Mouse (Mus musculus): ENCODE data around the gene Insm2. TPM values are rescaled to one million over a fixed set of nuclear protein-coding genes. Genes with fewer than 3 reads are reported as not detected.

Gene Insm2
- polyA plus RNA-seq, 1 experiment from 2014 or later = 0.06 TPM

GRCm38 (mm10) chr12:55622615-55623245 lies 23.5 kb downstream of the Insm2 start:
- no peaks in the 10 kb centered on the region for H3K27me3 ChIP-seq (ENCODE audit: insufficient read depth, poor library complexity, severe bottlenecking)
- H3K4me3 ChIP-seq = no peak overlapping the region
- no peak for DNase-seq (ENCODE audit: low spot score)
- 52% methylated on average over 3 of the region's 3 CpGs for WGBS
- H3K9me3 ChIP-seq = no peaks in the 10 kb centered on the region
- no peaks in the 10 kb centered on the region for H3K4me1 ChIP-seq
- no peak overlapping the region for H3K27ac ChIP-seq
- no peaks in the 10 kb centered on the region for H3K36me3 ChIP-seq

GRCm38 (mm10) chr12:55623254-55623653 lies 24.0 kb downstream of the Insm2 start:
- Histone ChIP-seq H3K9me3 (no peaks in the 10 kb centered on the region), H3K27me3 (ENCODE audit: insufficient read depth, poor library complexity, severe bottlenecking) (no peaks in the 10 kb centered on the region)

DNA sequence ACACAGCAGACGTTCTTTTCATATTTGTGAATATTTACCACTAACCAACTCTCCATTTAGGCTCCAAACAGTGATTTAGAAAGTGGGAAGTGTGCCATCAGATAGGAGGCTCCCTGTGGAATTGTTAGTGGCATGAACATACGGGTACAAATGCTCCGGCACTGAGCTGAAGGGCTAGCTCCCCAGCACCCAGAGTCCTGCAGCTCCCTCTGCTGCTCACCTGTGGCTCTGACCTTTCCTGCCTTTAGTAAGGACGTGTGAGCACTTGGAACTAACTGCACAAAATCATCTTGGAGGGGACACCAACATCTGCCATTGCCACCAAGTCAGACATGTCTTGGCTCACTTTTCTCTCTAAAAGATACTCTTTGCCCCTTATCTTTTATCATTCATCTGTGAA lies 27.5 kb downstream of the Insm2 start:
- DNase-seq (ENCODE audit: low spot score) = no peak
- WGBS = 23% methylated on average over 4 of the region's 4 CpGs

More at GRCm38 (mm10) chr12:55623254-55623653, 24.0 kb downstream of the Insm2 start:
- no peaks in the 10 kb centered on the region for H3K36me3 ChIP-seq
- H3K4me1 ChIP-seq = no peaks in the 10 kb centered on the region
- H3K27ac ChIP-seq = no peak overlapping the region
- DNase-seq (ENCODE audit: low spot score) = no peak
- no peak overlapping the region for H3K4me3 ChIP-seq
- WGBS = 76% methylated on average over 5 of the region's 5 CpGs

DNA sequence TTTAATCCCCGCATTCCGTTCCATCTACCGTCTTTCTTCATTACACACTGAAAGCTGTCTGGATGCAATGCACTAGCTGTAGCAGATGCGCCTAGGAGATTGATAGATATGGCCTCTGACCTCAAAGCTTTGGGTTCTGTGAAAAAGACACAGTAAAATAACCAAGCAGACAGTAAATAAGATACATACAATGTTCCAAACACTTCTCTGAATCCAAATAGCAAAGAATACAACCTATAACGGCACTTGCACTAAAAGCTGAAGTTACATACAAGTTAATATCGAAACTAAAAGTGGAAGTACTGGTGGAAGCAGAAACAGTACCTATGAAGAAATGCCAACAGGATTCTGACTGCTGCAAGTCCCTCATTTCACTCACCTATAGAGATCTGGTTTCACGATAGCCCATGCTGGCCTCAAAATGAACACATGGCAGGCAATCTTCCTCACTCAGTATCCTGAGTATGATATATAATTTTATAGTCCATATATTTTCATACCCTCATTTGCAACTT lies 48.8 kb downstream of the Insm2 start:
- H3K27me3 ChIP-seq (ENCODE audit: insufficient read depth, poor library complexity, severe bottlenecking) = no peaks in the 10 kb centered on the region
- 93% methylated on average over 7 of the region's 7 CpGs for WGBS
- H3K36me3 ChIP-seq = no peaks in the 10 kb centered on the region
- H3K4me3 ChIP-seq = no peak overlapping the region
- no peaks in the 10 kb centered on the region for H3K9me3 ChIP-seq
- no peak overlapping the region for H3K27ac ChIP-seq
- no peaks in the 10 kb centered on the region for H3K4me1 ChIP-seq
- DNase-seq (ENCODE audit: low spot score) = no peak

More for the DNA sequence above, 27.5 kb downstream of the Insm2 start:
- Histone ChIP-seq H3K9me3 (no peaks in the 10 kb centered on the region), H3K27ac (no peak overlapping the region), H3K27me3 (ENCODE audit: insufficient read depth, poor library complexity, severe bottlenecking) (no peaks in the 10 kb centered on the region), H3K36me3 (no peaks in the 10 kb centered on the region), H3K4me1 (no peaks in the 10 kb centered on the region), H3K4me3 (no peak overlapping the region)

Other genes starting within 250 kb of the Insm2 start
- 365 and 409 TPM in 2 replicates for gene Psma6, start 215.2 kb upstream of the Insm2 start, polyA plus RNA-seq (2016; fragmentation: Nextera tagmentation; extraction: Ambion mirVana)
- gene Nfkbia, start 106.8 kb upstream of the Insm2 start, polyA plus RNA-seq (2016; fragmentation: Nextera tagmentation; extraction: Ambion mirVana) = 36.8 and 44.2 TPM in 2 replicates
- 0.09 TPM in 1 of 2 replicates, not detected in the other for gene Aldoart2, start 34.2 kb upstream of the Insm2 start, polyA plus RNA-seq (2016; fragmentation: Nextera tagmentation; extraction: Ambion mirVana)
- gene Ralgapa1, start 221.7 kb downstream of the Insm2 start, polyA plus RNA-seq (2016; fragmentation: Nextera tagmentation; extraction: Ambion mirVana) = 13.2 and 13.9 TPM in 2 replicates
- gene Brms1l, start 236.9 kb downstream of the Insm2 start, polyA plus RNA-seq (2016; fragmentation: Nextera tagmentation; extraction: Ambion mirVana) = 35.2 and 38.7 TPM in 2 replicates